24 mouse cellular contexts compared by ENCODE assay signal in the genomic region with DNA sequence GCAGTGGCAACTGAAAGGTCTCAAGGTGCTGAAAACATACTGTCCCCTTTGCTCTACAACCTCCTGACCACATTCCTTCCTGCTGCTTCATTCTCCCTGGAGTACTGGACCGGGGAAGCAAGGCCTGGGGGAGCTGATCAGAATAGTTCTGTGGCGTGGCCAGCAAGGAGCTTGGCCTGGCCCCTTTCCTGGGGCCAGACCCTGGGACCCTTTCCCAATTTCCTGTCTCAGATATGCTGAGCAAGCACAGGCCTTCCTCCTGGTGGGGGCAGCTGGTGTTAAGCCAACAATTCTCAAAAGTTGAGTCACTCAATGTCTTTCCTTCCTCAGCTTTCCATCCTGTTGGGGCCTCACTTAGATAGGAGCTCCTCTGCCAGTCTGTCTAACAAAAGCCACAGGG. TPM values are rescaled to one million over a fixed set of nuclear protein-coding genes. Genes with fewer than 3 reads are reported as not detected.
A peak's percentile ranks its signal among the peaks of the same experiment; 100 is the strongest.
DNase-seq lines count a peak whose midpoint lies in the region; TF ChIP-seq lines count a peak whose summit lies in the region.
"Had no signal": no experiment of that assay in that cellular context is flagged by ENCODE, and none has a peak within 500 bp of the region (broad histone marks: within the 10 kb centered on the region; RNA-seq: fewer than 3 reads in every experiment).

No protein-coding gene starts in this region.

- peaks cover 31% of the 10 kb centered on the region for H3K4me1 ChIP-seq in heart, adult 2 months (ENCODE audit: control insufficient read depth, insufficient read depth, low read length)
- H3K4me1 ChIP-seq in heart, embryonic 10.5 days, result peaks cover 24% of the 10 kb centered on the region
- H3K4me1 ChIP-seq: forebrain, embryonic 15.5 days had no signal

- TF ChIP-seq CTCF in heart, adult 2 months (IDR thresholded peaks at IDR 0.05), result no peak

- no peaks in the 10 kb centered on the region for H3K79me2 ChIP-seq in heart, adult 2 months (replicated peaks; ENCODE audit: control insufficient read depth, insufficient read depth, low read length)

- 44% methylated on average over 2 of the region's 2 CpGs for WGBS in heart, adult 2 months
- WGBS in heart, embryonic 10.5 days, result 24% methylated on average over 2 of the region's 2 CpGs

- TF ChIP-seq POLR2A in heart, adult 2 months (IDR thresholded peaks at IDR 0.05; ENCODE audit: insufficient read depth, low read depth, low read length), result no peak

- intact Hi-C loops in heart, adult 2 months (cut with DNase I), result loop anchor here (5.0 kb wide), 1 partner anchor 157 kb away; no protein-coding TSS in a partner anchor
- intact Hi-C loops in heart, postnatal 36 days (cut with DNase I), result no loop called here

- H3K4me3 ChIP-seq in heart, adult 2 months, result no peak overlapping the region
- H3K4me3 ChIP-seq in heart, embryonic 10.5 days, result no peak overlapping the region
- H3K4me3 ChIP-seq: embryonic facial prominence, embryonic 10.5 days; forebrain, embryonic 15.5 days; limb, embryonic 15.5 days; stomach, embryonic 15.5 days had no signal

- no peaks in the 10 kb centered on the region for H3K27me3 ChIP-seq in heart, adult 2 months (ENCODE audit: control insufficient read depth, insufficient read depth, low read length)
- peaks cover 92% of the 10 kb centered on the region for H3K27me3 ChIP-seq in heart, embryonic 10.5 days (ENCODE audit: insufficient read depth, poor library complexity, severe bottlenecking)
- H3K27me3 ChIP-seq: forebrain, embryonic 15.5 days; limb, embryonic 15.5 days; stomach, embryonic 15.5 days had no signal

- H3K9me3 ChIP-seq in heart, embryonic 10.5 days, result no peaks in the 10 kb centered on the region
- H3K9me3 ChIP-seq: embryonic facial prominence, embryonic 10.5 days; forebrain, embryonic 15.5 days; limb, embryonic 15.5 days; stomach, embryonic 15.5 days had no signal

- H3K36me3 ChIP-seq in heart, adult 2 months (ENCODE audit: control insufficient read depth, insufficient read depth, low read length), result no peaks in the 10 kb centered on the region; the same call in 1 of the 2 replicates
- H3K36me3 ChIP-seq in heart, embryonic 10.5 days, result no peaks in the 10 kb centered on the region
- H3K36me3 ChIP-seq: embryonic facial prominence, embryonic 10.5 days; forebrain, embryonic 15.5 days; limb, embryonic 15.5 days; stomach, embryonic 15.5 days had no signal

- 0 out of 2 replicates have a peak, but pooled peaks have one; percentile 13 for TF ChIP-seq EP300 in heart, adult 2 months (IDR thresholded peaks at IDR 0.05; ENCODE audit: insufficient read depth, low read depth, low read length)

- peak overlapping the region; percentile 85 for H3K27ac ChIP-seq in heart, adult 2 months
- no peak overlapping the region for H3K27ac ChIP-seq in heart, embryonic 10.5 days
- H3K27ac ChIP-seq: embryonic facial prominence, embryonic 10.5 days; forebrain, embryonic 15.5 days; limb, embryonic 15.5 days; stomach, embryonic 15.5 days had no signal

- peak; percentile 34 to 40 for DNase-seq in heart, adult 2 months
- no peak for DNase-seq in heart, embryonic 10.5 days (ENCODE audit: low spot score)
- DNase-seq in 416B (ENCODE audit: low read depth), result peak; percentile 64
- DNase-seq in heart, adult 9 months (ENCODE audit: low spot score in 2 of 2), result peak; percentile 31 to 48
- peak; percentile 27 to 35 for DNase-seq in heart, postnatal 36 days
- DNase-seq in right cerebral cortex, postnatal 4 days, result no peak
- no peak for DNase-seq in adrenal gland, postnatal 25 days
- DNase-seq in adrenal gland, postnatal 4 days (ENCODE audit: low spot score in 2 of 2), result no peak
- DNase-seq: cerebellum, adult 2 months; kidney, adult 9 months; lung, postnatal 10 days had no signal

- H3K9ac ChIP-seq in heart, adult 2 months (ENCODE audit: low read depth, low read length), result no peak overlapping the region; the same call in 1 of the 2 replicates
- H3K9ac ChIP-seq: forebrain, embryonic 15.5 days; limb, embryonic 15.5 days; stomach, embryonic 15.5 days had no signal

RNA-seq across cellular contexts. Expression of gene Timp4, which starts 18.1 kb away (rescaled TPM):
- total RNA-seq in heart, adult 2 months (2021), result 10 to 100 TPM; 29.9 to 41.5 TPM
- polyA plus RNA-seq in heart, adult 2 months (2012; rRNA removed), result 24.6 and 37.7 TPM in 2 replicates
- polyA plus RNA-seq in heart, embryonic 10.5 days (2016; fragmentation: Nextera tagmentation; extraction: Ambion mirVana), result 0.09 and 0.10 TPM in 2 replicates
- 10 to 100 TPM; 28.0 to 54.6 TPM for total RNA-seq in heart, postnatal 36 days (2021)
- total RNA-seq in adrenal gland, postnatal 25 days (2021), result 3.3 and 3.4 TPM in 2 replicates
- 1 to 10 TPM; 1.1 to 1.9 TPM for total RNA-seq in adrenal gland, postnatal 4 days (2021)

RNA-seq across cellular contexts. Expression of gene Gm17482, which starts 42.9 kb away (rescaled TPM):
- not detected for total RNA-seq in heart, adult 2 months (2021)
- polyA plus RNA-seq in heart, adult 2 months (2012; rRNA removed), result not detected in 2 replicates
- not detected in 2 replicates for polyA plus RNA-seq in heart, embryonic 10.5 days (2016; fragmentation: Nextera tagmentation; extraction: Ambion mirVana)
- not detected for total RNA-seq in heart, postnatal 36 days (2021)
- total RNA-seq in adrenal gland, postnatal 25 days (2021), result not detected in 2 replicates
- not detected for total RNA-seq in adrenal gland, postnatal 4 days (2021)
- total RNA-seq: adrenal gland, adult 18-20 months; ES-E14; gastrocnemius, adult 18-20 months; layer of hippocampus, postnatal 25 days; left cerebral cortex, postnatal 25 days had no signal
- polyA plus RNA-seq: cerebellum, adult 2 months; embryonic facial prominence, embryonic 10.5 days; forebrain, embryonic 15.5 days; hindbrain, embryonic 11.5 days; limb, embryonic 15.5 days; neural tube, embryonic 11.5 days; spleen, adult 2 months; stomach, embryonic 15.5 days; thymus, postnatal 0 days had no signal

Comparison
In these comparisons a context has a peak if more than half of its experiments do, and no peak if none do; other contexts are left out.
1. DNase-seq: peak in heart, adult 2 months (2 of 2), 416B (single experiment), heart, adult 9 months (2 of 2) and heart, postnatal 36 days (2 of 2); none in heart, embryonic 10.5 days (single experiment), right cerebral cortex, postnatal 4 days (single experiment), adrenal gland, postnatal 25 days (single experiment) and adrenal gland, postnatal 4 days (0 of 2).